Mouse (Mus musculus): ENCODE data around the gene Nfib. TPM values are rescaled to one million over a fixed set of nuclear protein-coding genes. Genes with fewer than 3 reads are reported as not detected.

Nfib gene
- 17.7 and 28.0 TPM in 2 replicates for polyA plus RNA-seq (2012; rRNA removed)

DNA sequence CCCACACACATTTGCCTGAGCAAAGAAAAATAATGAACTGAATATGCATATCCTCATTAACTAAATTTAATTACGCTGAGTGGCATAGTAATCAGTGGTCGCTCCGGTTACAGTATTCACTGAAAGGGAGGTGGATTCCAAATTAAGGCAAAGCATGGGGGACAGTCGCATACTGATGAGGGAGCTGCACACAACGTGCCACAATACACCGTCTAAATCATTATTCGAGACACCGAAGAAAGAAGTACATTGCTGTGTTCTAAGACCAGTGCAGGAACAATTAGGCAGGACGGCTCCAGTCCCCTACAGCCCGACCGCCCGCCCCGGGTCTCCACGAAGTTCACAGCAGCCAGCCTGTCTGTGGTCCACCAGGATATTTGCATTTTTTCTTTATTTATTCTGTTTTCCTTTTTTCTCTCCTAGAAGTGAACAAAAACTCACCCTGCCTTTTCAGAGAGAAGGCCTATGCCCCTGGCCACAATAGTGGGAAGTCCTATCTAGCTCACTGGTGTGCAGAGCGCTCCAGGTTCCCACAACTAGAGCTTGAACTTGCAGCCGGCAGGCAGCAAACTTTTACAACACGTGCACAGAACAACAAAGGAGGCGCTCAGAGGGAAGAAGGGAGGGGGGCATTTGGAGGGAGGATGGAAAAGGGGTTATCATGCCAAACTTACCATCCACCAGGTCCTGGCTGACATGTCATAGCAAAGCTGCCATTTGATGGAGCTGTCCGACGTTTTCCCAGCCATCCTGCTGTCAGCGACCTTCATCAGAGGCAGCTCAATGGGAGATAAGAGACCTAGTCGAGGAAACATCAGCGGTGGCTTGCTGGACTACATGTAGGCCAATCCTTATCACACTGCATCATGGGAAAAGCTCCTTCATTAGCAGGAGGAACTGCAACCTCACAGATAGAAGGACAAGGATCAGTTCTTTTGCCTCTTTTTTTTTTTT lies at the start of gene Nfib:
TSS of gene Nfib (minus strand) at position 910 of the 954 bp plus-strand sequence.

Other genes with a start within 250 kb of the Nfib start
- gene Zdhhc21, start 154.2 kb upstream of the Nfib start, polyA plus RNA-seq (2012; rRNA removed), result 8.2 and 11.6 TPM in 2 replicates
- gene Cer1, start 179.4 kb upstream of the Nfib start, polyA plus RNA-seq (2012; rRNA removed), result 0.05 and 0.19 TPM in 2 replicates